Mouse (Mus musculus) neutrophil, adult 5-6 weeks (primary cell): Measurements from ENCODE around the gene Akap11. TPM values are rescaled to one million over a fixed set of nuclear protein-coding genes. Genes with fewer than 3 reads are reported as not detected.

Experiments used
- ATAC-seq: fragments of 151-379, 151-347 bp; 2 replicates; pipeline ENCODE4 v1.8.0; 2017; ENCODE audit warnings: mild to moderate bottlenecking, moderate TSS enrichment; ENCODE audit not compliant: insufficient number of reproducible peaks, poor library complexity, low FRiP score, severe bottlenecking; ENCODE audit errors: extremely low read depth
- total RNA-seq: library from RNA; stranded (forward); fragments of 200-1000 nt; gene quantifications from 2 replicates; pipeline ENCODE4 v1.2.3, GENCODE M21; 2017

Gene Akap11
- total RNA-seq, 1 experiment from 2014 or later = 41.3 TPM

DNA sequence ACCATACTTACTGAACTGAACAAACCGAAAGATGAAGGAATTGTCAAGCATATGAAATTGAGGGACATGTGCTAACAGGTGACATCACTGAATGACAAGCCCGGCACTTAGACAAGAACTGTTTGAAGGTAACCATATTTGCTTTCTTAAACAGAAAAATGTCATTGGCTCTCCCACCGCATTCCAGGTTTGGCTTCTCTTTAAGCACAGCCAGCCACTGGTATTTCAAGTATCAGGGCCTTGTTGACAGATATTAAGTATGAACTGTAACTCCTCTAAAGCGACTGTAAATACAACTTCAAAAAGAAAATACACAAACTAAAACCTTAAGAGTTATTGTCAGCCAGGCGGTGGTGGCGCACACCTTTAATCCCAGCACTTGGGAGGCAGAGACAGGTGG lies 4.3 kb downstream of the Akap11 start:
- no peak for ATAC-seq

DNA sequence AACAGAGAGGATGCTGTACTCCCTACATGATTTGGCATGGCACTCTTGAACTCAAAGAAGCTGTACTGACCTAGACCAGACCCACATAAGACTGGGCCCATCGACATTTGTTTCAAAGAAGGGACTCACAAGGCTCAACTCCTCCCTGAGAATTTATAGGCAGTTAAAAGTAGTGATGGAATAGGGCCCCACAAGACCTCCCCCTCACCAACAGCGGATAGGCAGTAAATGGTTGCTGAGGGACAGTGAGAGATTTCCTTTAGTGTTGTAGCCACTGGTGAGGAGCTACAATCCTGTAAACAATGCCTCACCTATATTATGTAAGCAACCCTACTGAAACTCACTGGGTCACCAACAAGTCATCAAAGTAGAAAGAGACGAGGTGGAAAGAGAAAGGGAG lies 6.4 kb downstream of the Akap11 start:
- ATAC-seq = no peak

DNA sequence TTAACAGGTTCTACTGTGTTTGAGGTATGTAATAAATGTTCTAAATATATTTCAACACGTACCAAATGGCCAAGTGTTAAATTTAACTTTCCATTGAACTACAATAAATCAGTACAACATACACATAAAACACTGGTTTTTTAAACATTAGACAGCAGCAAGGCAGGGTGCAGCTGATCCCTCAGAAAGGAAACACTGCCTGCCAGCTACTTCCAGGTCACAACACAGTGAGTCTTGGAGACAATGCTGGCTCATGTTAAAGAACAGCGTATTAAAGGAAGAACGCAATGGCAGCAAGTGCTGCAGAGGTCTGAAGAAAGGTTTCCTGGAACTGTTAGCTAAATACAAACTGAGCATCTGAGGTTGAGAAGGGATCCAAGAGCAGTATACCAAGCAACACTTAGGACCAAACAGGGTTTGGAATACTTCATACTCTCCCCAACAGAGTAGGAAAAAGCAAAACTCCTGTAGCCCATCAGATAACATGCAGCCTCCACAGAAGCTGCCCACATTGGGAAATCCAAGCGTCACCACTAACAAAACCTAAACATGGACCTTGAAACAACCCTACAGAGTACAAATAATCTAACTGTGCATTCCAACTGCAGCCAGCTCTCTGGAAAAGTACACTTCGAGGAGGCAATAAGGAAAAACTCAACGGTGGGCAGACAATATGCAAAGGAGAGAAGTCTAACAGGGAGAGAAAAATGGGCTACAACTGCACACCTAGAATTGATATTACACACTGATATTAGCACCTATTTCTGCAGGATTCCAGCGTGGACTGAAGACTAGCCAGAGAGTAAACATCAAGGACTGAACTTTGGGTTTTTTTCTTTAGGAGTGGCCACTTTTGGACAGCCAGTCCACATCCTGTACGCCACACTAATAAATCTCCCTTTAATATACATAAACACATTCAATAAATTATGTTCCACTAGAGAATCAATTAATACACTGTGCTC lies 7.9 kb downstream of the Akap11 start:
- ATAC-seq = no peak

GRCm38 (mm10) chr14:78526907-78527306 lies 9.7 kb downstream of the Akap11 start:
- ATAC-seq = no peak

GRCm38 (mm10) chr14:78526475-78526874 lies 10.1 kb downstream of the Akap11 start:
- no peak for ATAC-seq

- ATAC-seq = 0 out of 2 replicates have a peak, but pooled peaks have one; percentile 6
These were observed 10.8 kb downstream of the Akap11 start for GRCm38 (mm10) chr14:78525611-78526457.

- ATAC-seq = no peak
These were observed 11.5 kb downstream of the Akap11 start for GRCm38 (mm10) chr14:78525059-78525458.

DNA sequence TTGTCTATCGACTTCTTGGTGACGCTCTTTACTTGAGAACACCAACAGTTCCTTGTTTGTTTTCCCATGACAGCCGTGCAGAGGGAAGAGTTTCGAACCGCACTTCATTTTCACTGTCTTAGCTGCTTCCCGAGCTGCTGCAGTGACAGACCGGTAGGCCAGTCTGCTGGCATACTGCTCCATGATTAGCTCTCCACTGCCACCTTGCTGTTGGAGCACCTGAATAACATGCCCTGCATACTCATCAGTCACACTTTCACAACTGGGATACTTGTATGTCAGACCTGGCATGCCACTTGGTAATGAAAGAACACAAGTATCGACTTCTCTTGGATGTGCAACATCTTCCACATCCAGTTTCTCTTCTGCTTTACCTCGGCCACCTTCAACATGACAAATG lies 25.9 kb downstream of the Akap11 start:
- no peak for ATAC-seq

GRCm38 (mm10) chr14:78509791-78510190 lies 26.8 kb downstream of the Akap11 start:
- ATAC-seq = no peak

GRCm38 (mm10) chr14:78500578-78500977 lies 36.0 kb downstream of the Akap11 start:
- no peak for ATAC-seq

- no peak for ATAC-seq
These were observed 39.9 kb downstream of the Akap11 start for GRCm38 (mm10) chr14:78496691-78497090.

GRCm38 (mm10) chr14:78495241-78495640 lies 41.4 kb downstream of the Akap11 start:
- ATAC-seq = no peak

- ATAC-seq = no peak
These were observed 44.0 kb downstream of the Akap11 start for GRCm38 (mm10) chr14:78492602-78493001.

GRCm38 (mm10) chr14:78491432-78491831 lies 45.2 kb downstream of the Akap11 start:
- no peak for ATAC-seq

DNA sequence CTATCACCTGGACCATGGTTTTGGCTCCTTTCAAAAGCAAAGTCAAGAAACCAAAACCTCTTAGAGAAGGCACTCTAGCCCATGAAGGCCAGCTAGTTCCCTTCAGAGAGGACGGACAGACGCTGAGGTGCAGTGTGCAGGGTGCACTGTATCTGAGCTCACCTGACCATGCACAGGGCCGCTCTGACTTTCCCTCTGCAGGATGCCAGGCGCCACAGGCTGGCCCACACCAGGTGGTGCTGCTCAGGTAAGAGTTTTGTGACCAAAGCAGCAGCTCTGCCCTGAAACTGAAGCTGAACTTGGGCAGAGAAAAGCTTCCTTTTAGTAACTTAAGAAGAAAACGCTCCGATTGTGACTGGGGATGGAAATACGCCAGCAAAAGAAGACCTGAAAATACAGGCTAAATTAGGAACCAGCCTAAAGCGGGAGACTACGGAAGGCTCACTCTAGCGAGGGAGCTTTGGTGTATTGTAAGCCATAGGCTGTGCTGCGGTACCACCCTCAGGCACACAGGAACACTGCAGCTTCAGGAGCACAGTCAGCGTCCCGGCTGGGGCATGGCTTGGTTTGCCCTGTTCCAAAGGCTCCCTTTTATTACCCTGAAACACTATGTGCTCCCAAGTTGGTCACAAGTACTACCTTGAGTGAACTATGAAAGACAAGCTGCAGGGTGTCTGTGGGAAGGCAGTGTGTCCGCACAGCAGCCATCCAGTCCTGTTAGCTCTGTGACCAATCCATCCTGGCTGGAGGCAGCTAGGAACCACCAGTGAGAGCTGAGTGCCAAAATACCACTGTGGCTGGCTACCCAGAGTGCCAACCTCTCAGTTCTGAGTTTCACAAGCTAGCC lies 54.0 kb downstream of the Akap11 start:
- no peak for ATAC-seq

- no peak for ATAC-seq
These were observed 62.5 kb downstream of the Akap11 start for GRCm38 (mm10) chr14:78474058-78474457.

- no peak for ATAC-seq
These were observed 65.9 kb downstream of the Akap11 start for GRCm38 (mm10) chr14:78470714-78471113.

GRCm38 (mm10) chr14:78468991-78469390 lies 67.6 kb downstream of the Akap11 start:
- no peak for ATAC-seq

DNA sequence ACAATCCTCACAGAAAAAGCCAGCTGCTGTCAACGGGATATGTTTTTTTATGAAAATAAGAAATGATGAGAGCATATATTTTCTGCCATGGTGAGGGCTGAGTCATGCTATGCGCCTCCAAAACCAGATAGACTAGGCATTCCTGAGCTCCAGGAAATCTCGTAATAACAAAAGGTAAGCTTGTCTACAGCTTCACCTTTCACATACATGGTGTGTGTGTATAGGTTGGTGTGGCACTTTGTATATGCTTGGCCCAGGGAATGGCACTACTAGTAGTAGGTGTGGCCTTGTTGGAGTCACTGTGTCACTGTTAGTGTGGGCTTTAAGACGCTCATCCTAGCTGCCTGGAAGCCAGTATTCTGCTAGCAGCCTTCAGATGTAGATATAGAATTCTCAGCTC lies 68.6 kb downstream of the Akap11 start:
- ATAC-seq = no peak
